Mouse (Mus musculus) neutrophil, adult 65 days (primary cell): Measurements from ENCODE around the gene Tent4b. TPM values are rescaled to one million over a fixed set of nuclear protein-coding genes. Genes with fewer than 3 reads are reported as not detected.

Experiments
- total RNA-seq: library from RNA; stranded (reverse); gene quantifications from 2 replicates; pipeline ENCODE4 v1.2.4, GENCODE M21; 2023

Gene Tent4b
- total RNA-seq: 27.0 and 28.6 TPM in 2 replicates

DNA sequence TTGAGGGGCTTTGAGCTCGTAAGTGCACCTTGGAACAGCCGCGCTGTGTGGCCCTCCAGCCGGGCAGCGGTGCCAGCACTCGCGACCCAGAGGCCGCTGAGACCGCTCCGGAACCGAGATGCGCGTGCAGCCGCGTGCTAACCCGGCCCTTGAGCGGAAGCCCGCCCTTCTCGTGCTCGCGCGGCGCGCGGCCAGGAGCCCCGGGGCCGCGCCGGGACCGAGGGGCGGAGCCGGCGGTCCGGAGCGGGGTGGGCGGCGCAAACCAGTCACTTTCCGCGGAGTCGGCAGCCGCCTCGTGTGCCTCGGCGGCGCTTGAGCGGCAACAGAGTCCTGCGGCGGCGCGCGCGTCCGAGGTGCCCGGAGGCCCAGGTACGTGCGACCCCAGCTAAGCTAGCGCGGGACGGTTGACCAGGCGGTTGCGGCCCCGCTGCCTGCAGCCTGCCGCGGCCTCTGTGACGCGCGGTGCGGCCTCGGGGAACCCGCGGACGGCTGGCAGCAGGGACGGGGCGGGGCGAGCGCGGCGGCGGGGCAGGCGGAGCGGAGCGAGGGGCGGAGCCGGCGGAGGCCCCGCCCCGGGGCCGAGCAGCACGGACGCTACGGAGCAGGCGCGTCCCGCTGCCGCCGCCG lies at the start of gene Tent4b:
TSS of gene Tent4b (plus strand) at position 269 of the 627 bp plus-strand sequence.

DNA sequence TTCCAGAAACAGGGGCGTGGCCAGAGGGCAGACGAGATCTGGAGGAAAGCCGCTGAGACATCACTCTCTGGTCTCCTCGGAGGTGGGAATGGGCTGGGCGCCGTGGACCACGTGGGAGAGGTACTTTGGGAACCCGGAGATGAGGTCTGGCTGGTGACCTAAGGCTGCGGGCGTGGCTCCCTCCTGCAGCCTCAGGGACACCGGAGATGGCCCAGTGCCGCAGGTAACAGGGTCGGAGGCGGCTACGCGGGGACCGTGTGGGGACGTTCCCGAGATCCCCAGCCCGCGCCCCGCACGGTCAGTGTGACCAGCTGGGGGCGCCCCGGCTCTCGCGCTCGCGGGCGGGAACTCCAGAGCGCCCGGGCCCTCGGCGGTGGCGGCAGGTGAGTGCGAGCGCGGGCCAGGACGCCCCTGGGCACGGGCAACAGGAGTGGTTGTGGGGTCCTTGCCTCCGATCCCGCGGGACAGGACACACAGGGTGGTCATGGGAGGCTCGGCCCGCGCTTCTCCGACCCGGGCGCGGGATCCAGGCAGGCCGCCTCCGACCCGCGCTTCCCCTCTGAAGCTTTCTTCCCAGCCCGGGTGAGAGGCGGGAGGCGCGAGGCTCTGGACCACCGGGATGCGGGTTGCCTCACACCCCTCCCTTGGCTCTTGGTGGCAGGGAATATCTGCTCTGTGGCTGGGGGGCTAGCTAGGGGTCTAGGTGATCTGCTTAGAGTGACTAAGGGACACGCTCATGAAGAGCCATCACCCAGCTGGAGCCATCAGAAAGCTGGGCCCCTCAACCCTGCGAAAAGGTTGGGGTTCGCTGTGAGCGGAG lies 73.4 kb downstream of the Tent4b start, which contains the start of gene Adcy7:
TSS of gene Adcy7 (plus strand) at position 173 of the 820 bp plus-strand sequence.

Other genes starting within 250 kb of the Tent4b start
- not detected in 2 replicates for gene Zfp423, start 239.6 kb upstream of the Tent4b start, total RNA-seq
- gene Cnep1r1, start 80.4 kb upstream of the Tent4b start, total RNA-seq: 16.4 and 22.2 TPM in 2 replicates
- 6.7 and 10.1 TPM in 2 replicates for gene Heatr3, start 61.4 kb upstream of the Tent4b start, total RNA-seq
- gene Adcy7, start 73.2 kb downstream of the Tent4b start, total RNA-seq: 47.2 and 61.4 TPM in 2 replicates
- 65.9 and 69.0 TPM in 2 replicates for gene Brd7, start 163.0 kb downstream of the Tent4b start, total RNA-seq